Mouse (Mus musculus) urinary bladder, postnatal 25 days (tissue): Measurements from ENCODE around the gene Dpysl5.

Experiments
- DNase-seq: peaks from one replicate; pipeline ENCODE4 v3.0.0; 2022; ENCODE audit warnings: low spot score

The Dpysl5 gene

DNA sequence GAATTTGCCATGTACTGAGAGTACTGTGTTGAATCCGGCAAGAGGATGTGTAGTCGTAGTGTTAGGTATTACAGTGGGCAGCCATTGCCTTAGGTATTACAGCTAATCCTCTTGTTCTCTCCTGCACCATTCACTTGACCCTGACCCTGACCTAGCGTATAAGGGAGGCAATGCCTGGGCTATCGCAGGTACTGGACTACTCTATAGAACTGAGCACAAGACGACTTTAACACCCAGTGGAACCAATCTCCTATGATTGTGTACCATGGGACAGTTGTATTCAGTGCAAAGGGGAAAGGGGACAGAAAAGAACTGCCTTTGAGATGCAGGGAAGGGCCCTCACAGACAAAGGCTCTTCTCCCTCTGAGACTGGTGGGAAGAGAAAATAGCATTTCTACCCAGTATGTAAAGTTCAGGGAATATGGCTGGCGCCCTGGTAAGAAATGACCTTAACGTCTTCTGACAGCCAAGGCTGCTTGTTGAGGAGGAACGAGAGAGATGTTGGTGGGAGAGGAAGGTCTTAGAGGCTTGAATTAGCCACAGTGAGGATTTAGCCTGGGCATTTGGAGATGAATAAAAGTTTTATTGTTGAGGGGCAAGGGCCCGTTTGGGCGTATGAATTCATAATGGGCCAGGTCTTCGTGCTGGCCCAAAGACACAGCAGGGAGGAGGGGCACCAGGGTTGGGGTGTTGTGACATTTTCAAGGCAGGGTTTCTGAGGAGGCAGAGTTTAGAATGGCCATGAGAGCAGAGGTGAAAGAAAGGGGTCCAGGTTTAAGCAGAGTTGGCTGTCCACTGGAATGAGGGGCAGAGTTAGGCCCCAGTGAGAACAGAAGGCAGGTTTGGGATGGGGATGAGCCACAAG lies 113.0 kb downstream of the Dpysl5 start:
- no peak for DNase-seq

DNA sequence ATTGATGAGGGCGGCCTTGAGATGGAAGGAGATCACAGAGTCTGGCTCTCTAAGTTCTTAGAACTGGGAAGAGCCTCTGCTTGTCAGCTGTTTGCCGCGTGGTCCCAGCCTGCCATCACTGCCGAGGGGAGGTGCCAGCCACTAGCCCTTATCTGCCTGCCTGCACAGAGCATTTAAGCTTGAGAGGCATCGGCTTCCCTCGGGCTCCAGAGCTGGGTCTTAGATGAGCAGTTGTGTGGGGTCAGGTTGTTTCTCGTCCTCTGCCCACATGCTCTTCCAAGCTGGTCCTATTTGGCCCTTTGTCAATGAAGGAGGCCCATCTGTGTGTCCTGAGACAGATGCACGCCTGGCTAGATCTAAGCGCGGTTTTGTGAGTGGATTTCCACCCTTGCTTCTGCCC lies 113.8 kb downstream of the Dpysl5 start:
- DNase-seq, result no peak

DNA sequence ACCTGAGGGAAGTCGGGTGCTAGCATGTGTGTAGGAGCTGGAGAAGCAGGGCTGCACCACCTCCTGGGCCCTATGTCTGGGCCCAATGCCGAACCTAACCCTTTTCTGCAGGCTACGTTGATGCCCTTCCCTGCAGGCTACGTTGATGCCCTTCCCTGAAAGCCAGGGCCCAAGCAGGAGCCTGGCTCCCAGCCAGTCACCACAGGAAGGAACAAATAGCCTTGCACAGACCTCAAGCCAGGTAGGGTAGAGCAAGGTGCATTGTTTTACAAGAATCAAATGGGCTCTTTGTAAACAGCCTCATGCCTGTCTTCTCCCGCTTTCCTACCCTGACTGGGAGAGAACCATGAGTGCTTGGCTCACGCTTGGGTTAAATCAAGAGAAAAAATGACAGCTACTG lies 114.5 kb downstream of the Dpysl5 start:
- DNase-seq, result no peak

DNA sequence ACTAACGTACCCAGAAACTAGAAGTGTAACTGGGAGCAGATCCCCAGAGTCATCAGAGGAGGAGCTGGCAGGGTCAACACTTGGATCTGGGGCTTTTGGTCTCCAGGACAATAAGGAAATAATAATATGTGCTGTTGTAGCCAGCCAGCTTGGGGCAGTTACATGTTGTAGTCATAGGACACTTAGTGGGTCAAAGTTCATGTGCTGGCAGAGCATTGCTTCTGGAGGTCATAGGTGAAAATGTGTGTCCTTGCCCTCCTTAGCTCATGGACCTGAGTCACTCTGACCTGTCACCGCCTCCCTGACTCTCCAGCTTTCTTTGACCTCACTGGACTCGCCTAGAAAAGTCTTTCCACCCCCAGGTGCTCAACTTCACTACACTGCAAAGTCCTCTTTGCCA lies 122.1 kb downstream of the Dpysl5 start:
- no peak for DNase-seq

DNA sequence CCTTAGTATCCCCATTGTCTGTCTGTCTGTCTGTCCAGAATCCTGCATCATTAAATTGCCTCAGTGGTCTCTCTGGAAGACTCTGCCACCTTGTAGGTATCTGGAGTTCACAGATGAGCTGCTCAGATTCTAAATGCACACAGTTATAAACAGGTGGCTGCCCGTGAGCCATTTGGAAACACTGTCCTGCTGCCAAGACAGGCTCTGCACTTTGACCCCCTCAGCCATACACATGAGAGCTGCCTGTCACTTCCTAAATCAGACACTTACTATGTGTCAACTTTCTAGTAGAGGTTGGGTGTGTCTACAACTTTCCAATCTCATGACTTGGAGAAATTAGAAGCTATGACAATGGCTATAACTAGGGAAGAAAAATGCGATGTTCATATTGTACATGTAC lies 128.4 kb downstream of the Dpysl5 start:
- DNase-seq, result no peak

DNA sequence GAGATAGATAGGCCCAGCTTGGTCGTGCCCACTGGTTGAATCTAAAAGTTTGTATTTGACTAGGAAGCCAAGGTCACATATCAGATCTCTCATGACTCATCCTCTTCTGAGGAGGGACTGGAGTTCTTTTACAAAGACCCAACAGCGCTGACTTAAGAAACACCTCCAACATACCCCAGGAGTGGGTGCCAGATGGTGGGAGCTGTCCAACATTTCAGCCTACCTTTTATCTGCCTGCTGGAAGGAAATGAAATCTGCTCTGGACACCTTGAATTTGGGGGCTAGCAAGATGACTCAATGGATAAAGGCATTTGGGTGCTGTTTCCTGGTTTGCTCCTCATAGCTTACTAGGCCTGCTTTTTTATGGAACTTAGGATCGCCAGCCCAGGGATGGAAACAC lies 130.5 kb downstream of the Dpysl5 start:
- DNase-seq, result no peak
